Mouse (Mus musculus) thymus, postnatal 25 days (tissue): ENCODE data around the gene Panx1.

Experiments used
- DNase-seq: peaks from one replicate; pipeline ENCODE4 v3.0.0; 2022

The Panx1 gene

GRCm38 (mm10) chr9:14970211-14970610 is 75.1 kb downstream of the Panx1 start:
- DNase-seq: no peak

GRCm38 (mm10) chr9:14967598-14967997 is 77.7 kb downstream of the Panx1 start:
- no peak for DNase-seq

GRCm38 (mm10) chr9:14966787-14967186 is 78.5 kb downstream of the Panx1 start:
- peak; percentile 41 for DNase-seq

DNA sequence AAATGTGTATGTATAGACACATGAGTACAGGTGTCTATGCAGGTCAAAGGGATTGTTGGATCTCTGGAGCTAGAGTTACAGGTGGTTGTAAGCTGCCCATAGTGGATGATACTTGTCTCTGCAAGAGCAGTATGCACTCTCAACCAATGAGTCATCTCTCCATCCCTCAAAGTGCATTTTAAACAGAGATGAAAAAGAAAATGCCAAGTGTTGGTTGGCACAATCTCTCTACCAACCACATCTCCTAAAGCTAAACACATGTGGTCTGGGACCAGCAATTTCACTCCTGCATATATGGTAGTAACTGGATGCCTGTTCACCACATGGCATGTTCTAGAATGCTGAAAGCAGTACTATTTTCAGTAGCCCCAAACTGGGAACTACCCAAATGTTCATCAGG is 79.9 kb downstream of the Panx1 start:
- DNase-seq: no peak

- no peak for DNase-seq
Observed at GRCm38 (mm10) chr9:14962769-14963168, 82.5 kb downstream of the Panx1 start.

DNA sequence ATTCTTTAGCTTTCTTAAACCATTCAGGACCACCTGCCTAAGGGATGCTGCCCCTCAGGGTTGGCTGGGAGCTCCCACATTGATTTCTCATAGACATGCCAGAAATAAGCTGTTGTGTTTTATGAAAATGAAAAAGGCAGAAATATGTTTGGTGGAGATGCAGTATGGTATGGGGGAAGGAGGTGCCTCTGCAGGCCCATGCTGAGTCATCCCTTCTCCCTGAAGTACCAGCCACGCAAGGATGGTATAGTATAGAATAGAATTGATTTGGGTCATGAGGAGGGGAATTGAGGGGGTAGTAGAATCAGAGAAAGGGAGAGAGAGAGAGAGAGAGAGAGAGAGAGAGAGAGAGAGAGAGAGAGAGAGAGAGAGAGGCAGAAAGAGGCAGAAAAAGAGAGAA is 90.6 kb downstream of the Panx1 start:
- no peak for DNase-seq
